Mouse (Mus musculus) frontal cortex, postnatal 14 days (tissue): ENCODE results near the gene Fgf22.

Source experiments
- DNase-seq, 2 experiments: peaks; one replicate each; pipeline ENCODE4 v3.0.0; 2022; ENCODE audit warnings: low spot score in 2 of 2

Fgf22 gene

GRCm38 (mm10) chr10:79792339-79793040, 37.6 kb downstream of the Fgf22 start:
- DNase-seq: no peak

GRCm38 (mm10) chr10:79793051-79793737, 38.3 kb downstream of the Fgf22 start, which contains the start of gene Palm:
Palm (plus strand) TSS chr10:79793572.
- DNase-seq: peak; percentile 65 to 73

GRCm38 (mm10) chr10:79793738-79794490, 39.0 kb downstream of the Fgf22 start:
- no peak for DNase-seq

- DNase-seq: no peak
Measured at GRCm38 (mm10) chr10:79794491-79794931, 39.6 kb downstream of the Fgf22 start.

GRCm38 (mm10) chr10:79795905-79796304, 41.0 kb downstream of the Fgf22 start:
- DNase-seq: no peak

GRCm38 (mm10) chr10:79797326-79797725, 42.5 kb downstream of the Fgf22 start:
- no peak for DNase-seq

- no peak for DNase-seq
Measured at GRCm38 (mm10) chr10:79798289-79798928, 43.5 kb downstream of the Fgf22 start.

GRCm38 (mm10) chr10:79800508-79800907, 45.6 kb downstream of the Fgf22 start:
- no peak for DNase-seq

GRCm38 (mm10) chr10:79801837-79802236, 47.0 kb downstream of the Fgf22 start:
- DNase-seq: no peak

GRCm38 (mm10) chr10:79802331-79802971, 47.6 kb downstream of the Fgf22 start:
- no peak for DNase-seq

- peak; percentile 90 to 92 for DNase-seq
Measured at GRCm38 (mm10) chr10:79803716-79804323, 48.9 kb downstream of the Fgf22 start.

GRCm38 (mm10) chr10:79805636-79806035, 50.8 kb downstream of the Fgf22 start:
- no peak for DNase-seq

- DNase-seq: no peak
Measured at GRCm38 (mm10) chr10:79806331-79806730, 51.5 kb downstream of the Fgf22 start.

GRCm38 (mm10) chr10:79806972-79807371, 52.1 kb downstream of the Fgf22 start:
- no peak for DNase-seq

- no peak for DNase-seq
Measured at GRCm38 (mm10) chr10:79807826-79808225, 53.0 kb downstream of the Fgf22 start.
